Mouse (Mus musculus): Measurements from ENCODE around the gene Glp1r.

DNA sequence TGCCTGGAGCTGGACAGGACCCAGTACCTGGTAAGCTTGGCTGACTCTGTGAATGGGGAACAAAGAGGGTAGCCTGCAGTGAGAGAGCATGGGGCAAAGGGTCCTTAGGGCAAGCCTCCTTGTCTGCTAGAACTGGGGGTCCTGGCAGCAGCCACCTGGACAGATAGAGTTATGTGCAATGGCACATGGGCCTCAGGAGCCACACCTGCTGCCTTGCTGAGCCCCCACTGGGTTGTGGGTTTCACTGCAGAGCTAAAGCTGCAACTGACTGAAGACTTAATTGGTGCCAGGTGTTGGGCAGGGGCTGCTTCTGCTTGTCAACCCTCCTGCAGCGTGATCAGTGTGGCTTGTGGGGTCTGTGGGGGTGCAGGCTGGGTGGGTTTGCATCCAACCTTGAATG is 9.5 kb upstream of the Glp1r start:
- TF ChIP-seq CTCF (conservative IDR thresholded peaks at IDR 0.05; ENCODE audit: insufficient read depth, insufficient read length, low read depth, low read length) (no peak), POLR2A (IDR thresholded peaks at IDR 0.05; ENCODE audit: low read depth, low read length) (no peak)

Data from kidney, adult 2 months (tissue).